Mouse (Mus musculus) intestine, postnatal 0 days (tissue): Measurements from ENCODE around the gene Syk. TPM values are rescaled to one million over a fixed set of nuclear protein-coding genes. Genes with fewer than 3 reads are reported as not detected.

ENCODE experiments used
- ATAC-seq: fragments of 200-750 bp; cut with Nextera tagmentation; 2 replicates; pipeline ENCODE4 v1.8.0; 2017; ENCODE audit warnings: mild to moderate bottlenecking, moderate TSS enrichment, moderate library complexity
- H3K27ac ChIP-seq: fragments of 300-500 bp; sonication (generic); 2 replicates; pipeline ENCODE4 v1.5.1; 2014; ENCODE audit warnings: mild to moderate bottlenecking, low read depth, low read length, moderate library complexity
- H3K27me3 ChIP-seq: fragments of 300-500 bp; sonication (generic); replicated peaks from 2 replicates; pipeline ENCODE4 v1.6.1; 2014; ENCODE audit warnings: low read length, mixed read lengths; ENCODE audit not compliant: control insufficient read depth, insufficient read depth
- H3K36me3 ChIP-seq: fragments of 300-500 bp; sonication (generic); 2 replicates; pipeline ENCODE4 v1.6.1; 2014; ENCODE audit warnings: mild to moderate bottlenecking, moderate library complexity; ENCODE audit not compliant: control insufficient read depth, insufficient read depth
- H3K4me1 ChIP-seq: fragments of 300-500 bp; sonication (generic); replicated peaks from 2 replicates; pipeline ENCODE4 v1.6.1; 2014; ENCODE audit warnings: antibody characterized with exemption, low read length, mixed read lengths; ENCODE audit not compliant: control insufficient read depth, insufficient read depth
- H3K4me2 ChIP-seq: fragments of 300-500 bp; sonication (generic); replicated peaks from 2 replicates; pipeline ENCODE4 v1.6.1; 2014; ENCODE audit warnings: low read depth, mild to moderate bottlenecking, moderate library complexity
- H3K4me3 ChIP-seq: fragments of 300-500 bp; sonication (generic); 2 replicates; pipeline ENCODE4 v1.5.1; 2014; ENCODE audit warnings: low read depth, low read length
- H3K9ac ChIP-seq: fragments of 300-500 bp; sonication (generic); 2 replicates; pipeline ENCODE4 v1.6.1; 2014; ENCODE audit warnings: mild to moderate bottlenecking, low read depth, low read length
- H3K9me3 ChIP-seq: fragments of 300-500 bp; sonication (generic); 2 replicates; pipeline ENCODE4 v1.6.1; 2016; ENCODE audit warnings: mixed run types; ENCODE audit not compliant: control insufficient read depth
- CTCF ChIP-seq: sonication (generic); IDR thresholded peaks from 2 replicates; pipeline ENCODE4 v1.5.1; 2016; ENCODE audit warnings: low read depth, mild to moderate bottlenecking, control low read depth, antibody characterized with exemption, moderate library complexity
- WGBS: fragments of 180-500 bp; shearing (Covaris S2); extraction: QIAGEN DNeasy Blood & Tissue Kit; methylation state at CpG from one replicate; pipeline ENCODE4 v1.1.7; 2014; 5-methylcytosine and 5-hydroxymethylcytosine counted together
- polyA plus RNA-seq: library from polyadenylated mRNA; unstranded; fragments of >200 nt; fragmentation: Nextera tagmentation; extraction: Ambion mirVana; gene quantifications from 2 replicates; pipeline ENCODE4 v1.2.1, GENCODE M21; 2015

The Syk gene
- polyA plus RNA-seq, 1 experiment from 2014 or later, result 2.0 TPM

- no peak overlapping the region for H3K9ac ChIP-seq
- H3K9me3 ChIP-seq, result no peaks in the 10 kb centered on the region
- no peak overlapping the region for H3K4me3 ChIP-seq
- H3K27ac ChIP-seq, result no peak overlapping the region
- no peak for TF ChIP-seq CTCF
- whole genome bisulfite sequencing, result 87% methylated on average over 9 of the region's 9 CpGs
- H3K36me3 ChIP-seq, result no peaks in the 10 kb centered on the region
- no peak for ATAC-seq
- no peak overlapping the region for H3K4me2 ChIP-seq
- no peaks in the 10 kb centered on the region for H3K27me3 ChIP-seq
- H3K4me1 ChIP-seq, result no peaks in the 10 kb centered on the region
Observed at GRCm38 (mm10) chr13:52566188-52566760, 16.7 kb upstream of the Syk start.

GRCm38 (mm10) chr13:52566777-52567176, 16.2 kb upstream of the Syk start:
- Histone ChIP-seq H3K27ac (no peak overlapping the region), H3K9ac (no peak overlapping the region), H3K27me3 (no peaks in the 10 kb centered on the region), H3K4me2 (no peak overlapping the region), H3K9me3 (no peaks in the 10 kb centered on the region), H3K36me3 (no peaks in the 10 kb centered on the region), H3K4me3 (no peak overlapping the region), H3K4me1 (no peaks in the 10 kb centered on the region)
- WGBS, result 70% methylated on average over 7 of the region's 7 CpGs
- ATAC-seq, result no peak
- TF ChIP-seq CTCF, result no peak

GRCm38 (mm10) chr13:52569194-52569769, 13.7 kb upstream of the Syk start:
- H3K9ac ChIP-seq, result no peak overlapping the region
- no peak overlapping the region for H3K27ac ChIP-seq
- WGBS, result 46% methylated on average over 8 of the region's 8 CpGs
- H3K4me2 ChIP-seq, result no peak overlapping the region
- H3K4me3 ChIP-seq, result no peak overlapping the region
- H3K4me1 ChIP-seq, result no peaks in the 10 kb centered on the region
- H3K36me3 ChIP-seq, result no peaks in the 10 kb centered on the region
- no peaks in the 10 kb centered on the region for H3K27me3 ChIP-seq
- no peak for ATAC-seq
- TF ChIP-seq CTCF, result no peak
- no peaks in the 10 kb centered on the region for H3K9me3 ChIP-seq

- Histone ChIP-seq H3K4me3 (no peak overlapping the region), H3K36me3 (no peaks in the 10 kb centered on the region), H3K9ac (no peak overlapping the region), H3K27ac (no peak overlapping the region), H3K4me1 (no peaks in the 10 kb centered on the region), H3K27me3 (no peaks in the 10 kb centered on the region), H3K4me2 (no peak overlapping the region), H3K9me3 (no peaks in the 10 kb centered on the region)
- no peak for TF ChIP-seq CTCF
- 91% methylated on average over 9 of the region's 9 CpGs for WGBS
- no peak for ATAC-seq
Observed at GRCm38 (mm10) chr13:52570276-52570675, 12.7 kb upstream of the Syk start.

- ATAC-seq, result no peak
- no peaks in the 10 kb centered on the region for H3K4me1 ChIP-seq
- H3K36me3 ChIP-seq, result no peaks in the 10 kb centered on the region
- TF ChIP-seq CTCF, result no peak
- 59% methylated on average over 11 of the region's 11 CpGs for WGBS
- no peaks in the 10 kb centered on the region for H3K27me3 ChIP-seq
- no peaks in the 10 kb centered on the region for H3K9me3 ChIP-seq
- H3K4me2 ChIP-seq, result no peak overlapping the region
- H3K27ac ChIP-seq, result no peak overlapping the region
- H3K9ac ChIP-seq, result no peak overlapping the region
- no peak overlapping the region for H3K4me3 ChIP-seq
Observed at GRCm38 (mm10) chr13:52571591-52572384, 11.2 kb upstream of the Syk start.
